Mouse (Mus musculus) liver, embryonic 15.5 days (tissue): ENCODE measurements around the gene 1700029H14Rik. TPM values are rescaled to one million over a fixed set of nuclear protein-coding genes. Genes with fewer than 3 reads are reported as not detected.

ENCODE experiments used
- ATAC-seq: fragments of 200-750 bp; cut with Nextera tagmentation; 2 replicates; pipeline ENCODE4 v1.8.0; 2017; ENCODE audit warnings: moderate number of reproducible peaks, mild to moderate bottlenecking, moderate library complexity; ENCODE audit not compliant: insufficient read depth
- H3K27ac ChIP-seq: fragments of 300-500 bp; sonication (generic); replicated peaks from 2 replicates; pipeline ENCODE4 v1.5.1; 2015; ENCODE audit warnings: mild to moderate bottlenecking, inconsistent platforms
- H3K27me3 ChIP-seq: fragments of 300-500 bp; sonication (generic); 2 replicates; pipeline ENCODE4 v1.6.1; 2015; ENCODE audit warnings: mild to moderate bottlenecking, inconsistent platforms
- H3K36me3 ChIP-seq: fragments of 300-500 bp; sonication (generic); replicated peaks from 2 replicates; pipeline ENCODE4 v1.6.1; 2015; ENCODE audit warnings: moderate library complexity, mild to moderate bottlenecking, inconsistent platforms
- H3K4me1 ChIP-seq: fragments of 300-500 bp; sonication (generic); replicated peaks from 2 replicates; pipeline ENCODE4 v1.6.1; 2015; ENCODE audit warnings: inconsistent platforms
- H3K4me2 ChIP-seq: fragments of 300-500 bp; sonication (generic); 2 replicates; pipeline ENCODE4 v1.6.1; 2015; ENCODE audit warnings: moderate library complexity, mild to moderate bottlenecking, inconsistent platforms
- H3K4me3 ChIP-seq: fragments of 300-500 bp; sonication (generic); replicated peaks from 2 replicates; pipeline ENCODE4 v1.5.1; 2015; ENCODE audit warnings: mild to moderate bottlenecking, inconsistent platforms
- H3K9ac ChIP-seq: fragments of 300-500 bp; sonication (generic); 2 replicates; pipeline ENCODE4 v1.6.1; 2015; ENCODE audit warnings: moderate library complexity, mild to moderate bottlenecking, inconsistent platforms
- H3K9me3 ChIP-seq: fragments of 300-500 bp; sonication (generic); replicated peaks from 2 replicates; pipeline ENCODE4 v1.6.1; 2016; ENCODE audit warnings: inconsistent platforms
- WGBS: fragments of 180-500 bp; shearing (Covaris S2); methylation state at CpG from one replicate; pipeline ENCODE4 v1.1.7; 2015; ENCODE audit warnings: mixed read lengths; ENCODE audit not compliant: insufficient replicate concordance; 5-methylcytosine and 5-hydroxymethylcytosine counted together
- polyA plus RNA-seq: library from polyadenylated mRNA; unstranded; fragments of >200 nt; fragmentation: Nextera tagmentation; extraction: Ambion mirVana; gene quantifications from 2 replicates; pipeline ENCODE4 v1.2.1, GENCODE M21; 2015

Gene 1700029H14Rik
- polyA plus RNA-seq, 1 experiment from 2014 or later, result not detected

DNA sequence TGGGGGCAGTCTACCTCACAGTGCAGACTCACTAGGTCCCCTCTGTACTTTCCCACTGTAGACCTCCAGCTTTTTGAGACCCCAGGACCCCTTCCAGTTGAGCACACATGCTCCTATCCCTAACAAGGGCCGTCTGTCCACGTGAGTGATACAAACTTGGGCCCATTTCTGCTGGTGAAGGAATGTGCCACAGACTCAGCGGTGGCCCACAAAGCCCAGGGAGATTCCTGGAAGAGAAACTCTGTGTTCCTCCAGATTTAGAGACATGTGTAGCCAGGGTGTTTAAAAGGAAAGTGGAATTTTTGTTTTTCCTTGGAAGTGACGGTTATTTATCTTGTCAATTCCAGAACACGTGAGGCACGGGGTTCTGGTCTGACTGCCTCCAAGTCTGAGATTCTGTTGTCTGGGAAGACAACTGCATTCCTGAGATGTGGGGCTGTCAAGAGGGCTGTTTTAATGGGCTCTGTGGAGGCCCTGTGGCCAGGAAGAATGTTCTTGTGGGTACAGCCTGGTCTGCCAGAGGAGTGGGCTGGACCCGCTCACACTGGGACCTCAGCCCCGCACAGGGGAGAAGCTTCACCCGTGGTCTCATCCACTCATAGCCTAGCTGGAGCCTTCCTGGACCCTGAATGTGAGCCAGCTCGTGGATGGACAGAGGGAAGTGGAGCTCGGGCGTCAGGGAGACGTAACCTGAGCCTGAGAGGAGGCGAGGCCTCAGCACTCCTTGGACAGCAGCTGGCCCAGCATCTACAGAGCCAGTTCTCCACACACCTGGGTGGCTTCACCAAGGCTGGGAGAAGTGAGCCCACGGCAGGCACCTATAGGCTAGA, 33.0 kb downstream of the 1700029H14Rik start:
- no peak overlapping the region for H3K4me3 ChIP-seq
- no peaks in the 10 kb centered on the region for H3K36me3 ChIP-seq
- WGBS, result 65% methylated on average over 15 of the region's 15 CpGs
- H3K27ac ChIP-seq, result no peak overlapping the region
- H3K9me3 ChIP-seq, result no peaks in the 10 kb centered on the region
- no peak overlapping the region for H3K9ac ChIP-seq
- no peak for ATAC-seq
- 0 out of 2 replicates have a peak, but pooled peaks cover 8% of the 10 kb centered on the region for H3K4me1 ChIP-seq
- H3K4me2 ChIP-seq, result no peak overlapping the region
- no peaks in the 10 kb centered on the region for H3K27me3 ChIP-seq

GRCm38 (mm10) chr8:13521392-13521791, 40.9 kb downstream of the 1700029H14Rik start:
- Histone ChIP-seq H3K9ac (no peak overlapping the region), H3K4me3 (no peak overlapping the region), H3K4me1 (no peaks in the 10 kb centered on the region), H3K27ac (no peak overlapping the region), H3K4me2 (no peak overlapping the region), H3K27me3 (no peaks in the 10 kb centered on the region), H3K36me3 (no peaks in the 10 kb centered on the region), H3K9me3 (no peaks in the 10 kb centered on the region)
- ATAC-seq, result no peak
- WGBS, result 38% methylated on average over 7 of the region's 7 CpGs

DNA sequence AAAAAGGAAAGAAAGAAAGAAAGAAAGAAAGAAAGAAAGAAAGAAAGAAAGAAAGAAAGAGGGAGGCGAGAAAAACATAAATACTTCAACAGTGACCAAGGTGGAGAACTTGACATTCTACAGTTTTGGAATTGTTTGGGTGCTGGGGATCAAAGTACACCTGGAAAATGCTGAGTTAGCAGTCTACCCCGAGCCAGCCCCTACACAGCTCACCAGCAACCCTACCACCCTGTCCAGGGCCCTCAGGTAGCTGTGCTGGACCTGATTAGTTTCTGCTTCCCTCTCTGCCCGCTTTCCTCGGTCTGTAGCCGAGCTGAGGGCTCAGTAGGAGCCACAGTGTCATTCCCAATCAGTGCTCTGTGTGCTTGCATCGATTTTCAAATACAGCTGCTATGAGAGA, 41.9 kb downstream of the 1700029H14Rik start:
- Histone ChIP-seq H3K9ac (no peak overlapping the region), H3K4me1 (no peaks in the 10 kb centered on the region), H3K4me3 (no peak overlapping the region), H3K4me2 (no peak overlapping the region), H3K36me3 (no peaks in the 10 kb centered on the region), H3K27me3 (no peaks in the 10 kb centered on the region), H3K27ac (no peak overlapping the region), H3K9me3 (no peaks in the 10 kb centered on the region)
- 33% methylated on average over 6 of the region's 6 CpGs for WGBS
- no peak for ATAC-seq

DNA sequence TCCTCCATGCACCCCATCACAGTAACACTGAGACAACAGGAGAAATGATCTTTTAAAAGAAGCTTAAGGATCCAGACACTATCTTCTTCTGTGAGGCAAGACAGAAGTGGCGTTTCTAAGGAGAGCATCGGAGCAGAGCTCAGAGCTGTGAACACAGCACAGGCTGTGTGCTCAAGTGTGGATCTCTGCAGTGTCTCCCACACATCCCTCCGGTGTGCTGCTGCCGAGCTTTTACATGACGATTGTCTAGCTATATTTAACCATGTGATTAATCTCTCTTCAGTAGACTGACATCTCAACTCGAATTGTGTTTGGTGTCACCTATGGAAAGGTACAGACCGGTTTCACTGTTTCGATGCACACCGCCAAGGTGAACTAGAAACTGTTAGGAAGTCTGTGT, 42.8 kb downstream of the 1700029H14Rik start:
- H3K9ac ChIP-seq, result no peak overlapping the region
- no peaks in the 10 kb centered on the region for H3K9me3 ChIP-seq
- H3K27ac ChIP-seq, result no peak overlapping the region
- 50% methylated on average over 9 of the region's 9 CpGs for WGBS
- no peaks in the 10 kb centered on the region for H3K27me3 ChIP-seq
- no peak overlapping the region for H3K4me3 ChIP-seq
- no peak overlapping the region for H3K4me2 ChIP-seq
- H3K36me3 ChIP-seq, result no peaks in the 10 kb centered on the region
- no peak for ATAC-seq
- H3K4me1 ChIP-seq, result no peaks in the 10 kb centered on the region

- Histone ChIP-seq H3K4me2 (no peak overlapping the region), H3K27me3 (no peaks in the 10 kb centered on the region), H3K27ac (no peak overlapping the region), H3K9me3 (no peaks in the 10 kb centered on the region), H3K4me1 (no peaks in the 10 kb centered on the region), H3K4me3 (no peak overlapping the region), H3K9ac (no peak overlapping the region), H3K36me3 (no peaks in the 10 kb centered on the region)
- 73% methylated on average over 6 of the region's 6 CpGs for WGBS
- no peak for ATAC-seq
Measured at GRCm38 (mm10) chr8:13517284-13517781, 44.9 kb downstream of the 1700029H14Rik start.

GRCm38 (mm10) chr8:13516728-13517127, 45.5 kb downstream of the 1700029H14Rik start:
- H3K9ac ChIP-seq, result no peak overlapping the region
- no peak overlapping the region for H3K4me2 ChIP-seq
- no peaks in the 10 kb centered on the region for H3K27me3 ChIP-seq
- H3K27ac ChIP-seq, result no peak overlapping the region
- no peaks in the 10 kb centered on the region for H3K9me3 ChIP-seq
- no peaks in the 10 kb centered on the region for H3K36me3 ChIP-seq
- ATAC-seq, result no peak
- 56% methylated on average over 5 of the region's 5 CpGs for WGBS
- H3K4me1 ChIP-seq, result no peaks in the 10 kb centered on the region
- no peak overlapping the region for H3K4me3 ChIP-seq

DNA sequence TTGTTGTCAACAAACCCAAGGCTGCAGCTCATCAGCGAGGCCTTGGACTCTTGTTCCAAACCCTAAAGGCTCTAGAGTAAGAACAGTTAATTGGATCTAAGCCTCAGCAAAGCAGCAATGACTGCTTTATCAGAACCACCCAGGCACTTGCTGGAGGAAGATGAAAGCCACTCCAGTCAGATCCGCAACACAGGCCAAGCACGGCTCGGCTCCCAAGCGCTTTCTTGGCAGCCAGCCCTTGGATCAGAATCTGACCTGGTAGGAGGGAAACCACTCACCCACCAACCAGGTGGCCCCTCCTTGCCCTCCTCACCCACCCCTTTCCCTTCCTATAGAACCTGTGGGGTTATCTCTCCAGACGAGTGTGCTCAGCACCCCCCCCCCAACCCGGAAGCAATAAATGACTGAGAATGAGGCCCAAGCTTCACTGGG, 46.2 kb downstream of the 1700029H14Rik start:
- H3K36me3 ChIP-seq, result no peaks in the 10 kb centered on the region
- no peaks in the 10 kb centered on the region for H3K9me3 ChIP-seq
- ATAC-seq, result no peak
- H3K27ac ChIP-seq, result no peak overlapping the region
- H3K4me2 ChIP-seq, result no peak overlapping the region
- 57% methylated on average over 7 of the region's 7 CpGs for WGBS
- H3K27me3 ChIP-seq, result no peaks in the 10 kb centered on the region
- no peak overlapping the region for H3K9ac ChIP-seq
- H3K4me3 ChIP-seq, result no peak overlapping the region
- H3K4me1 ChIP-seq, result no peaks in the 10 kb centered on the region

DNA sequence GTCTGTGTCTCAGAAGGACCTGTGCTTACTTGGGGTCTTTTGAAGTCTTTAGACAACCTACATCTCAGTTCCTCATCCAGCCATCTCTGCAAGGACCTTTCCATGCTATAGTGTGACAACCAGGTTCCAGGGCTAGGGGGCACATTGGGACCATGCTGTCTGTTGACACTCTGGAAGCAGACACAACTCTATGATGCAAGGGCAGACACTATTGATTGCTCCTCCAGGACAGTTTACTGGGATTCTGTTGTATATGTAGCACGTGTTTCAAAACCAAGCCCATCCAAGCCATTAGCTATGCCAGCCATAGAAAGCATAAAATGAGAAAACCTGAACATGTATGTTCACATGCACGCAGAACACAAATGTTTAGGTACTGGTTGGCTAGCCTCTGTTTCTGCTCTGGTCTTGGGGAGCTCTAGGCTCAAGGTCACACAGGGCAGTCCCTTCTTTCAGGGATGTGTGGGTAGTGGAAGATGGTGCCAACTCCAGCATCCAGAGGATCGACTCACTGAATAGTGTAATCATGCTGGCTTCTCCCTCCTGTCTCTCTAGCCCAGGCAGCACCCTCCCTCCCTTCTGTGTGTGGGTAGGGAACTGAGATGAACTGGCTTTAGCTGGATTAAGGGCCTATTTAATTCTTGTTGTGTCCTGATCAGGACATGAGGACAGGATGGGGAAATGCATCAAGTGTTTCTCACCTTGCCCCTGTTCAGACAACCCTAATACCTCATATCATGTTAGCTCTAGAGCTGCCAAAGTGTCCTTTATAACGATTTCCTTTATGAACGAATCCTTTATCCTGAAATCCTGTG, 48.5 kb downstream of the 1700029H14Rik start:
- H3K36me3 ChIP-seq, result no peaks in the 10 kb centered on the region
- WGBS, result 46% methylated on average over 5 of the region's 5 CpGs
- H3K27me3 ChIP-seq, result no peaks in the 10 kb centered on the region
- H3K4me3 ChIP-seq, result no peak overlapping the region
- no peaks in the 10 kb centered on the region for H3K9me3 ChIP-seq
- H3K4me1 ChIP-seq, result no peaks in the 10 kb centered on the region
- H3K4me2 ChIP-seq, result no peak overlapping the region
- ATAC-seq, result no peak
- no peak overlapping the region for H3K27ac ChIP-seq
- H3K9ac ChIP-seq, result no peak overlapping the region

DNA sequence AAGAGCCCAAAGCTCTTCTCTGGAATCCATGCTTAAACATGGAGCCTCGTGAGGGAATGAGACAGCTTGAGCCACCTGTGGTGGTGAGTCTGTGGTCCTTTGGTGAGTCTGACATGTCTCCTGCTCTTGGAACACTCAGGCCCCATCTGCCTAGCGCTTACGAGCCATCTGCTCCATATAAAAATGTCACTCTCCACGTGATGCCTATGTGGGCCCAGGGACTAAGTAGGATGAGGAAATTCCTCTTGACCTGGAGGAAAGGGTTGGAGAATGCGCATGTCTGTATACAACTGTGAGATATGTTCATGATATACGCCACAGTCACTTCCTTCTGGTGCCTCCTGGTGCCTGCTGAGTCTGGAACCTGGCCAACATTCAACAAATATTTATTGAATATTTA, 49.6 kb downstream of the 1700029H14Rik start:
- Histone ChIP-seq H3K27ac (no peak overlapping the region), H3K4me1 (no peaks in the 10 kb centered on the region), H3K9ac (no peak overlapping the region), H3K27me3 (no peaks in the 10 kb centered on the region; the same call in 1 of the 2 replicates), H3K4me2 (no peak overlapping the region), H3K4me3 (no peak overlapping the region), H3K36me3 (no peaks in the 10 kb centered on the region), H3K9me3 (no peaks in the 10 kb centered on the region)
- 53% methylated on average over 6 of the region's 6 CpGs for WGBS
- no peak for ATAC-seq

DNA sequence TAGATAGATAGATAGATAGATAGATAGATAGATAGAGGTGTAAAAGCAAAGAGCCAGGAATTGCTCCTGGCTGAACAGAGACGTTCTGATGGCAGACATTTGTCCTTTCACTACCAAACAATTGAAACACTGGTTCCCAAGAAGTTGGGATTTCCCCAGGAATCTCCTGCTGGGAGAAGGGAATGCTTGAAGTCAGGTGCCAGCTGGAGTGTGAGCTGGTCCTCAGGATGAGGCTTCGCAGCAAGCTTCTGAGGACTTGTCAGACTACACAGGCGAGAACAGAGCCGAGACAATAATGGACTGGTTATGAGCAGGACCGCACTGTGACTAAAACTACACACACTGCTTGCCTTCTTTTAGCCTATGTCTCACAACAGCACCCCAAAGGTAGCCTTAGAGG, 50.2 kb downstream of the 1700029H14Rik start:
- H3K27me3 ChIP-seq, result no peaks in the 10 kb centered on the region; the same call in 1 of the 2 replicates
- H3K36me3 ChIP-seq, result no peaks in the 10 kb centered on the region
- no peak overlapping the region for H3K9ac ChIP-seq
- H3K27ac ChIP-seq, result no peak overlapping the region
- no peak for ATAC-seq
- no peak overlapping the region for H3K4me2 ChIP-seq
- H3K4me1 ChIP-seq, result no peaks in the 10 kb centered on the region
- no peaks in the 10 kb centered on the region for H3K9me3 ChIP-seq
- 62% methylated on average over 5 of the region's 5 CpGs for WGBS
- no peak overlapping the region for H3K4me3 ChIP-seq

- Histone ChIP-seq H3K4me2 (no peak overlapping the region), H3K9ac (no peak overlapping the region), H3K27ac (no peak overlapping the region), H3K9me3 (no peaks in the 10 kb centered on the region), H3K36me3 (no peaks in the 10 kb centered on the region), H3K27me3 (no peaks in the 10 kb centered on the region; the same call in 1 of the 2 replicates), H3K4me3 (no peak overlapping the region), H3K4me1 (no peaks in the 10 kb centered on the region)
- ATAC-seq, result no peak
- WGBS, result 60% methylated on average over 3 of the region's 3 CpGs
Measured at GRCm38 (mm10) chr8:13507284-13507937, 54.9 kb downstream of the 1700029H14Rik start.
